Mouse (Mus musculus): ENCODE measurements at regions not wholly inside any gene's neighbourhood (a gene's known extent, or its start where the extent isn't known, plus 50 kb on each side); places are given as distances from the start of the nearest gene placed in this dataset.

- no peak for DNase-seq (ENCODE audit: low spot score in 2 of 2)
Measured at GRCm38 (mm10) chr11:45241671-45242070, 610.2 kb upstream of the Clint1 start.

GRCm38 (mm10) chr11:45244796-45245195 is 607.1 kb upstream of the Clint1 start:
- no peak for DNase-seq (ENCODE audit: low spot score in 2 of 2)

GRCm38 (mm10) chr11:45256019-45256418 is 595.8 kb upstream of the Clint1 start:
- no peak for DNase-seq (ENCODE audit: low spot score in 2 of 2)

GRCm38 (mm10) chr11:45262198-45262597 is 589.7 kb upstream of the Clint1 start:
- DNase-seq (ENCODE audit: low spot score in 2 of 2): no peak

- DNase-seq (ENCODE audit: low spot score in 2 of 2): no peak
Measured at GRCm38 (mm10) chr11:45264001-45264400, 587.9 kb upstream of the Clint1 start.

- no peak for DNase-seq (ENCODE audit: low spot score in 2 of 2)
Measured at GRCm38 (mm10) chr11:45265171-45265988, 586.5 kb upstream of the Clint1 start.

GRCm38 (mm10) chr11:45265989-45266302 is 585.9 kb upstream of the Clint1 start:
- DNase-seq (ENCODE audit: low spot score in 2 of 2): peak; percentile 31 to 38

GRCm38 (mm10) chr11:45269215-45269614 is 582.6 kb upstream of the Clint1 start:
- DNase-seq (ENCODE audit: low spot score in 2 of 2): no peak

- DNase-seq (ENCODE audit: low spot score in 2 of 2): no peak
Measured at GRCm38 (mm10) chr11:45271206-45271605, 580.6 kb upstream of the Clint1 start.

GRCm38 (mm10) chr11:45274446-45275119 is 577.3 kb upstream of the Clint1 start:
- no peak for DNase-seq (ENCODE audit: low spot score in 2 of 2)

GRCm38 (mm10) chr11:45275170-45275569 is 576.7 kb upstream of the Clint1 start:
- no peak for DNase-seq (ENCODE audit: low spot score in 2 of 2)

- DNase-seq (ENCODE audit: low spot score in 2 of 2): no peak
Measured at GRCm38 (mm10) chr11:45296772-45297171, 555.1 kb upstream of the Clint1 start.

- DNase-seq (ENCODE audit: low spot score in 2 of 2): no peak
Measured at GRCm38 (mm10) chr11:45311934-45312333, 539.9 kb upstream of the Clint1 start.

GRCm38 (mm10) chr11:45323766-45324165 is 528.1 kb upstream of the Clint1 start:
- DNase-seq (ENCODE audit: low spot score in 2 of 2): no peak

- DNase-seq (ENCODE audit: low spot score in 2 of 2): no peak
Measured at GRCm38 (mm10) chr11:45330319-45330718, 521.5 kb upstream of the Clint1 start.

GRCm38 (mm10) chr11:45333756-45334155 is 518.1 kb upstream of the Clint1 start:
- DNase-seq (ENCODE audit: low spot score in 2 of 2): no peak

- DNase-seq (ENCODE audit: low spot score in 2 of 2): no peak
Measured at GRCm38 (mm10) chr11:45349331-45349730, 502.5 kb upstream of the Clint1 start.

GRCm38 (mm10) chr11:45365343-45365742 is 486.5 kb upstream of the Clint1 start:
- no peak for DNase-seq (ENCODE audit: low spot score in 2 of 2)

- no peak for DNase-seq (ENCODE audit: low spot score in 2 of 2)
Measured at GRCm38 (mm10) chr11:45389243-45390146, 462.4 kb upstream of the Clint1 start.

- no peak for DNase-seq (ENCODE audit: low spot score in 2 of 2)
Measured at GRCm38 (mm10) chr11:45396009-45396408, 455.8 kb upstream of the Clint1 start.

- no peak for DNase-seq (ENCODE audit: low spot score in 2 of 2)
Measured at GRCm38 (mm10) chr11:45398188-45398587, 453.7 kb upstream of the Clint1 start.

GRCm38 (mm10) chr11:45404377-45405029 is 447.3 kb upstream of the Clint1 start:
- DNase-seq (ENCODE audit: low spot score in 2 of 2): no peak
